Mouse (Mus musculus) cerebellum, postnatal 14 days (tissue): ENCODE data around the gene Zdhhc16.

ENCODE experiments used
- DNase-seq, 2 experiments: peaks; one replicate each; pipeline ENCODE4 v3.0.0; 2021; ENCODE audit warnings: mixed read lengths in 2 of 2

The Zdhhc16 gene

GRCm38 (mm10) chr19:41933179-41934086 lies at the start of gene Zdhhc16, which contains the start of gene Exosc1:
Gene Zdhhc16 (plus strand): TSS chr19:41933480.
Gene Exosc1 (minus strand): TSS chr19:41933423.
- DNase-seq = peak; percentile 98 to 99

- DNase-seq = no peak
Measured at GRCm38 (mm10) chr19:41883882-41884281, 49.4 kb upstream of the Zdhhc16 start.

DNA sequence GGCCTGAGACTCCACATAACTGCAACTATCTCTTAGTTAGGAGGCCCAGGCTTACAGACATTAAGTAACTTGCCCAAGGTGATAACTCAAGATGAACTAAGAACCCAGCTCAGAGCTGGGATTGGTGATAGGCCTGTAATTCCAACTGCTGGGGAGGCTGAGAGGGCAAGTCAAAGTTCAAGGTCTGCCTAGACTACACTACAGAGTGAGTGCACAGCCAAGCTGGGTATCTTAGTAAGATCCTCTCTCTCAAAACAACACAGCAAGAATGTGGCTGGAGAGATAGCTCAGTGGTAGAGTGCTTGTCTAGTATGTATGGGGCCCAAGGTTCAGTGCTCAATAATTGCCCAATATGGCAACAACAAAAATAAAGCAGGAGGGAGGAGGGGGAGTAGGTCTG lies 45.1 kb upstream of the Zdhhc16 start:
- no peak for DNase-seq

- peak in 1 of 2 experiments; percentile 14 for DNase-seq
Measured at GRCm38 (mm10) chr19:41894959-41895358, 38.3 kb upstream of the Zdhhc16 start.

DNA sequence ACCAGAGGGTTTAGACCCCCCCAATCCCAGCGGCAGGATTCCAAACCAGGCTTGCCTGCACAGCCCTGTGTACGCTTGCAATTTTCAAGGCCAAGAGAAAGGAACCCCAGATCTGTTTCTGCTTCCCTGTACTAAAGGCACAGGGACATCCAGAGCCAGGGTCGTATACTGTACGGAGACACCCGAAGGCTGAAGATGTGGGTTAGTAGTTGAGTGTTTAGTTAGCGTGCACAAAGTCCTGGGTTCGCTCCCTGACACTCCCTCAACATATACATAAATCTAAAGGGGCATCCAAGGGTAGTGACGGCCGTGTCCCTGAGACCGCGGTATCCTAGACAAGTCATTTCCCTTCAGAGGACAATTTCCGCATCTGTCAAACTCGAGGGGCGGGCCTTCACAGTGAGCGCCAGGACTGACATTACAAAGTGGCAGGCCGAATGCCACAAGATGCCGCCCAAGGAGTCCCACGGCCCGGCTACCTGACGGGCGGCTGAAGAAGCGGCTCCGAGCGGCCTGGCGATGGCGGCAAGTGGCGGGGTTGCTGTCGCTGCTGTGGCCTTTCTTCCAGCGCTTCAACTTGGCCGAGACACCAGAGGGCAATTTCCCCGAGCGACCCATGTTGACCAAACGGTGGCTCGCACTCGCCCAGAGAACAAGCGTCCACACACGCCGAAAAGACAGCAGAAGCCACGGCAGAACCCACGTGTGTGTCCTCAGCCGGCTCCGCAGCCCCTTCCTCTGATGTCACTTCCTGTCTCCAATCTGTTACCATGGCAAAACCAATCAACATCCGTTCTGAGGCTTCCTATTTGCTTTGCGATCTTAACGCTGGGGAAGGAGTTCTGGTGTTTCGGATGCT lies 37.6 kb upstream of the Zdhhc16 start, which contains the start of gene Rrp12:
Gene Rrp12, minus strand, starts transcription at position 714 of the 859 bp plus-strand sequence.
- peak; percentile 79 to 90 for DNase-seq

DNA sequence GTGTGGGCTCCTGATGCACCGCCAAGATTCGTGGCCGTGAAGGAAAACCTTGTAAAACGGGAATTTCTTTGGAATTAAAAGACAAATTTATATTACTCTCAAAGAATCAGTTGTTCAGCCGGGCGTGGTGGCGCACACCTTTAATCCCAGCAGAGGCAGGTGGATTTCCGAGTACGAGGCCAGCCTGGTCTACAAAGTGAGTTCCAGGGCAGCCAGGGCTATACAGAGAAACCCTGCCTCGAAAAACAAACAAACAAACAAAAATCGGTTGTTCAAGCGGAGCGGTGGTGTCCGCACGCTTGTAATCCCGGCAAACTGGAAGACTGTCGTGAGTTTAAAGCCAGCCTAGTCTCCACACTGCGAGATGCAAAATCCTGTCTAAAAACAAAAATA lies 37.0 kb upstream of the Zdhhc16 start:
- DNase-seq = no peak

DNA sequence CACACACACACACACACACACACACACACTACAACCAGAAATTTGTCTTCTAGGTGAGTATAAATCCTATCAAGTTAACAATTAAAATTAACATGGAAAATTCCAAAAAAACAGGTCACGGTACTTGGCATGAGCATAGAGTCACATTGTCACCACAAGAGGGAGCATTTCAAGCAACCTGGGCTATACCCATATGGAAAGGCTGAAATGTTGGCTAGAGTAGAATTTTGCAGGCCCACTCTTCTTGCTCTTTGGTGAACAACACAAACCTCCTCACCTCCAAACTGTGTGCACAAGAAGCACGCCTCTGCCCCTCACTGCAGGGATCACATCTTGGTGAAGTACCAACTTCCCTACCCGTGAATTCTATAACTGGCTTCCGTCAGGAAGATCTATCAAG lies 34.4 kb upstream of the Zdhhc16 start:
- peak; percentile 55 to 61 for DNase-seq

- no peak for DNase-seq
Measured at GRCm38 (mm10) chr19:41900495-41901090, 32.7 kb upstream of the Zdhhc16 start.

DNA sequence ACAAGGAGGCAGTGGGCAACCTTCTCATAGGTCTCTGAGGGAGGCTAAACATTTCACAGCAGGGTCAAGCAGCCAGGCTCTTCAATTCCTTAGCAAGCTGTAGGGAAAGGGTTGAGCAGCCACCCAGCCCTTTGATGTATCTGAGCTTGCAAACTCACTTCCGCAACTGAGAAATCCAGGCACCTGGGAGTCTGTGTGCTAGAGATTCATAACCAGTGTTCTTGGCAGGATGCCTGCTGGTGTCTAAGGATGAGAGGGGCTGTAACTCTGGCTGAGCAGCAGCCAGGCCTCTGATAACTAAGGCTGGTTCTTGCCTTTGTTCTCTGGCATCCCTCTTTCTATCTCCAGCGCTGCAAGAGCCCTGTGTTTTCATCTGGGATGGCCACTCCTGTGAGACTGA lies 31.6 kb upstream of the Zdhhc16 start:
- no peak for DNase-seq

- no peak for DNase-seq
Measured at GRCm38 (mm10) chr19:41902848-41903593, 30.3 kb upstream of the Zdhhc16 start.

- DNase-seq = no peak
Measured at GRCm38 (mm10) chr19:41905246-41905645, 28.0 kb upstream of the Zdhhc16 start.

GRCm38 (mm10) chr19:41906311-41907078 lies 26.8 kb upstream of the Zdhhc16 start:
- DNase-seq = no peak

DNA sequence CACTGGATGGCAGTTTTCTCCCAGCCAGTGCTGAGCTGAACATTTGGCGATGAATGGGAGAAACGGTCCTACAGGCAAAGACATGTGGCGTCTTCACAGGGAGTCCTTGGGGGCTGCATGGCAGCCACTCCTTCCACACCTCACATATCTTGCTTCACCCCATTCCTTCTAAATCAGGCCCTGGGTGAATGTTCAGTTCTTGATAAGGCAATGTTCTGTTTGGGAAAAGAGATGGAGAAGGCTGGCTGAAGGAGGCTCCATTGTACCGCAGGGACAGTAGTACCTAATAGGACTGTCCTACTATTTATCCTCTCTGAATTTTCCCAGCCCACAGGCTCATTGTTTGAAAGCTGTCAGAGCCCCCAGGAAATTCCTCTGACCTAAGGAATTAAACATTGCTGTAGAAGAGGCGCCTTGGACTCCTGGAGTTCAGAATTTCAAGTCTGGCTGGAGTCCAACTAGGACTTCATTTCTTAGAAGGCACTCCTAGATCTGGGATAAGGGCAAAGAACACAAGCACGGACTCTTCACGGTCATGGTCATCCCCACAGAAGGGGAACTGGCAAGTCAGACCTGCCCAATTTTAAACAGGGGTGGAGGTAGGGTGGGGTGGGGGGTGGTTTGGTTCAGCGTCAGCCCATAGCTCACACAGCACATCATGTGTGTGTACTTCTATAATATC lies 26.1 kb upstream of the Zdhhc16 start:
- peak in 1 of 2 experiments; percentile 17 for DNase-seq

GRCm38 (mm10) chr19:41908736-41909135 lies 24.5 kb upstream of the Zdhhc16 start:
- peak in 1 of 2 experiments; percentile 24 for DNase-seq

GRCm38 (mm10) chr19:41910396-41910795 lies 22.9 kb upstream of the Zdhhc16 start:
- no peak for DNase-seq

- DNase-seq = peak; percentile 98 to 99
Measured at GRCm38 (mm10) chr19:41911178-41912073, 21.9 kb upstream of the Zdhhc16 start, which contains the start of gene Pgam1. Gene Pgam1 (plus strand): TSS chr19:41911923.

DNA sequence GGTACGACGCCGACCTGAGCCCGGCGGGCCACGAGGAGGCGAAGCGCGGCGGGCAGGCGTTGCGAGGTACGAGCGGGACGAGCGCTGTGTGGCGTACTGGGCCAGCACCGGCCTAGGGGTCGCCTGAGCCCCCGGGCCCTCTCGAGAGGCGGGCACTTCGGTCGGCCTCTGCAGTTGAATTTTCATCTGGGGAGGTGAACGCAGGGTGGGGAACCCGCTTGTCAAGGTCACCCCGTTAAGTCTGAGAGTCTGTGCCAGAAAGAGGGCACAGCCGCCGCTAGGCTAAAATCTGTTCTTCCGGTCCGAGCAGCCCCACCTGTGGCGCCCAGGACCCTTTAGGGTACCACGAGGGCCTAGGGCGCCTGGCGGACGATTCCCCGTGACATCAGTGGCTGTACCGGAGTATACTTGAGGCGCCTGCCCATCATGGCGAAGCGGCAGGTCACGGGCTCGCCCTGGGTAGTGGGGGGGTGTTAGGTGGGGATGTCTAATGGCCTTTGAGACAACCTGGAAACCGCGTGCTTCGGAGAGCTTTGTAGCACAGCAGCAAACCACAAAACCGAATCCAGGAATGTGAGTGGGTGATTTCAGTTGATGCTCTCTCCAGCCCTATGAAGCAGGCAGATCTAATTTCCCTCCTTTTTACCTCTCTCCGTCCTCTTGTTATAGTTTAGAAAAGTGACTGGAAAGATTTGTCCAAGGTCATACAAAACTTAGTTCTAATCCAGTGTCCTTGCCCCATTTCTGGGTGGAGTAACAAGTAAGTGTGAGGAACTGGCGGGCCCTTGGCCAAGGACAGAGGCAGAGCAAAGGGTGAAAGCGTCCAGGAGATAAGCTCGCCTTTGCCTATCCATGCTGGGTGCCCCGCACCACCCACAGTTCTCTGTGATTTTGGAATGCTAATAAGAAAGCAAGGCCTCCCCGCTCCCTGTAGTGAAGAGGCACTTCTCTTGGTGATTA lies 20.9 kb upstream of the Zdhhc16 start:
- DNase-seq = peak; percentile 60 to 65
